Mouse (Mus musculus) B cell, adult (primary cell): ENCODE data around the gene Krtap7-1. TPM values are rescaled to one million over a fixed set of nuclear protein-coding genes. Genes with fewer than 3 reads are reported as not detected.

Experiments
- total RNA-seq: library from RNA; stranded (reverse); gene quantifications from 4 replicates; pipeline ENCODE4 v1.2.4, GENCODE M21; 2023; ENCODE audit not compliant: inconsistent age

Krtap7-1 gene
- not detected in 4 replicates for total RNA-seq

DNA sequence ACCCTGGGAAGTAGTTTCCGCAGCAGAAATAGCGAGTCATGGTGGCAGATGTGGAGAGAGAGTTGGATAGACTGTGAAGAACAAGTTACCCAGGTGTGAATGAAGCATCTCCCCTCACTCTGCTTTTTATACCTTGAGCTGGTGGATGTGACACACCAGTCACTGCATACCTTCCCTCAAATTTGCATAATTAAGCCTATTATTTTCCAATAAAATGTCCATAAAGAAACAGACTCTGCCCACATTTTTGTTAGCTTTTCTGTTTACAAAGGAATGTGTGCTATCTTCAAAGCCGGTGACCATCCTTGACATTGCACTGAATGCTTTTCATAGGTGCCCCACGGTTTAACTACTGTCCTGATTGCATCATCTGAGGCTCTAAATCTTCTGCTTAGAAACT is at the start of gene Krtap7-1:
Gene Krtap7-1, minus strand, starts transcription at position 101 of the 400 bp plus-strand sequence.

DNA sequence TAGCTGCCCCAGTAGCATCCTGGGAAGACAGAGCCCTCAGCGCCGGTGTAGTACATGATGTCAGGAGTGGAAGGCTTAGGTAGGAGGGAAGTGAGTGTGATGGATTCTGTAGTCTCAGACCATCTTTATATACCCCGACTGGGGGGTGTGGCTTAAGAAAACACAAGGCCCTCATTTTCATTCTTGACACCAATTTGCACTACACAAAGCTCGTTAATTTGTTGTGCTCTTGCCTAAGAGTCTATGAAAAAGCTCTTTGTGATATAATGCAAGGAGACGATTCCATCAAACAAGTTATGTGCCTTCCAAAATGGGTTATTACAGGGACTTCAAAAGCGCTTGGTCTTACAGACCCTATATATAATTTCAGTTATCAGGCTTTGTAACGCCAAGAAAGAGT is 20.3 kb downstream of the Krtap7-1 start, which contains the start of gene Krtap8-1:
Gene Krtap8-1, minus strand, starts transcription at position 101 of the 400 bp plus-strand sequence.

Other genes with a start within 250 kb of the Krtap7-1 start
- not detected in 4 replicates for gene Krtap21-1, start 104.5 kb downstream of the Krtap7-1 start, total RNA-seq
- not detected in 4 replicates for gene Krtap6-2, start 88.2 kb downstream of the Krtap7-1 start, total RNA-seq
- not detected in 4 replicates for gene Krtap8-1, start 20.4 kb downstream of the Krtap7-1 start, total RNA-seq
- gene Krtap11-1, start 62.9 kb upstream of the Krtap7-1 start, total RNA-seq, result not detected in 4 replicates